Mouse (Mus musculus): Measurements from ENCODE around the gene Gm16434.
"Not testable (repeated sequence)": the region's sequence is repeated elsewhere in the genome, so short reads cannot be mapped to it uniquely, and the experiment has no call there.

Gm16434 gene

DNA sequence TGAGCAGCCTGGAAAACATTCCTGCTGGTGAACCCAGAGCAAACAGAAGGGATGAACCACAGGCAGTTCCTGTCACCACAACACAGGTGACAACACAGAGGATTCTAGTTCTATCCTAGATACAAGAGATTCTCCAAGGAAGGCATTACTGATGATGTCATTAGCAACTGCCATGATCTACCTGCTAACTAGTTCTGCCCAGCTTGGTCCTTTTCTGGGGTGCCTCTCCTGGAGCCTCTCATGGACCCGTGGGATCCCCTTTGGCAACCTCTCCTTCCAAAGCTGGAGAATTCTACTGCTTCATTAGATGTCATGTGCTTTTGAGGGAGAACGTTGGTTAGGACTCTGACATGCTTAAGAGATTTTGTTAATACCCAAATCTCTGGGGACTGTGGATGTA is at the start of gene Gm16434:
Gm16434 (minus strand) TSS at position 101 of the 400 bp plus-strand sequence.
- in situ Hi-C loops (cut with MboI; ENCODE audit: low sequenced_read_pairs), result not testable (repeated sequence)

GRCm38 (mm10) chr14:7243498-7243897 is 49.2 kb upstream of the Gm16434 start:
- in situ Hi-C loops (cut with MboI; ENCODE audit: low sequenced_read_pairs), result not testable (repeated sequence)

GRCm38 (mm10) chr14:7200070-7200469 is 5.7 kb upstream of the Gm16434 start:
- in situ Hi-C loops (cut with MboI; ENCODE audit: low sequenced_read_pairs), result not testable (repeated sequence)

DNA sequence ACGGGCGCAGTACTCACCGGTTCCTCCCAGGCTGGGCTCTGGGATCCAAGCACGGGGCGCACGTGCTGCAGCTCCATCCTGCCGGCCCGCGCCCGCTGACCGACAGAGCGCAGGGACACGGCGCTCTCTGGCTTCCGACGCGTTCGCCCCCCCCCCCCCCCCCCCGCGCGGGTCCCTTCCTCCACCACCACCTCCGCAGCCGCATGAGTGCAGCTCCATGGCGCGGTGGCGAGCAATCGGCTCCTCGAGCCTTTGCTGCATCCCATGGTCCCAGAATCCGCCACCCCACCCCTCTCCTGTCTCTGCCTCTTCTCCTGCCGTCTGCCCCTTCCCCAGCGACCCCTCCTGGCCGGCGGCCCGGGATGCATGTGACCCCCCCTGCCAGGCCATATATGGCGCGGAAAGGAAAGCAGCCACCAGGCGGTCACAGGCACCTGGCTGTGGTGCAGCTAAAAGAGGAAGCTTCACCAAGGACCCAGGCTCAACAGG is 19.8 kb downstream of the Gm16434 start, which contains the start of gene Gm3512:
Gm3512 (minus strand) TSS at position 51 of the 489 bp plus-strand sequence.
- in situ Hi-C loops (cut with MboI; ENCODE audit: low sequenced_read_pairs), result not testable (repeated sequence)
